Mouse (Mus musculus): Measurements from ENCODE around the gene Zbed4.

DNA sequence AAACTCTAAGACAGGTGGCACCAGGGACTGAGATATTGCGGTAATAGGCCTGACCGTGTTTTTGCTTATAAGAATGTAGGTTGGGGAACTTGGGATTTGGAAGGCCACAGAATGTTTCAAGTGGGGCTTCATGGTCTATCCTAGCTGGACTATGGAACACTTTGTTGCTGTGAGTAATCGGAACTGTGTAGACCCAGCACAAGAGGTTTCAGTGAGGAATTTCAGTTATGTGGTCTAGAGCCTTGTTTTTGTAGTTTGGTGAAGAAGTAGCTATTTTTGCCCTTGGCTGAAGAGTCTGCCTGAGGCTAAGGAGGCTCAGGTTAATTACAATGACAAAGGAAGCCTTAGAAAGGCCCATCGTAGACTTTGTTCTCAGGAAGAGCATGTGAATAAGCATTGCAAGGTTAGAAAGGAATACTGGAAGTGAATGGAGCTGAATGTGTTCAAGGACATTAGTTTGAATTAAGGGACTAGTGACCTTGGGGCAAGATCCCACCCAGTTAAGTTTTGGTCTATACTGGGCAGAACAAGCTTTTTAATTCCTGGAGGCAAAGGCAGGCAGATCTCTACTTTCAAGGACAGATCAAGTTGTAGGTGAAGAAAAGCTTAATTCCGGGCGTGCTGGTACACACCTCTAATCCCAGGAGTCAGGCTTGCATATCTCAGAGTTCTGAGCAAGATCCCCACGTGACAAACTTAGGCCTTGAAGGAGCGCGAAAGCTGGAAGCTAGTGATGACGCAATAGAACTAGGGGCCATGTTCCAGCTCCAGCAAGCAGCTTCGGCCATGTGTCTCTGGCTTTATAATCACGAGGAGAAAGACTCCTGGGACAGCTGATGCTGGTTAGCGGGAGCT is 42.6 kb upstream of the Zbed4 start:
- TF ChIP-seq CTCF (IDR thresholded peaks at IDR 0.05; ENCODE audit: low read depth, low read length) (no peak), POLR2A (IDR thresholded peaks at IDR 0.05; ENCODE audit: extremely low read depth, insufficient read depth, low read length) (no peak)
